Mouse (Mus musculus) bone marrow macrophage, adult 2 months (primary cell): Measurements from ENCODE around the gene Msl2.

Experiments used
- CTCF ChIP-seq: IDR thresholded peaks from 2 replicates; pipeline ENCODE4 v1.5.1; 2012; ENCODE audit warnings: low read depth, mild to moderate bottlenecking, low read length, moderate library complexity
- POLR2A ChIP-seq: IDR thresholded peaks from 2 replicates; pipeline ENCODE4 v1.6.1; 2012; ENCODE audit warnings: mild to moderate bottlenecking, low read depth, low read length, borderline replicate concordance

GRCm38 (mm10) chr9:101113317-101113716 lies 39.4 kb downstream of the Msl2 start:
- no peak for TF ChIP-seq POLR2A
- TF ChIP-seq CTCF: no peak
